Mouse (Mus musculus): ENCODE results near the gene Alkal2.

Gene Alkal2

DNA sequence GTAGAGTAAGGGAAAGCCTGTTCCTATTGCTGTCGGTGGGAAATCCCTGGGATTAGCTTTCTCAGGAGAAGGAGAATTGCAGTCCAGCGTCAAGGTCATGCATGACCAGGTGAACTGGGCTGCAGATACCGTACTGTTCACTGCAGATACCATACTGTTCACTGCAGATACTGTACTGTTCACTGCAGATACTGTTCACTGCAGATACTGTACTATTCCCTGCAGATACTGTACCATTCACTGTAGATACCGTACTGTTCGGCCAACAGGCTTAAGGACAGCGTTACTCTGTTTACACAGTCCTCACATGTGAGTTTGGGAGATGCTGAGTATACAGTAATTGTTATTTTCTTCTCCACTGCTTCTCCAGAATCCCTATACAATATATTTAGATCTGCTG lies 44.1 kb downstream of the Alkal2 start:
- DNase-seq (ENCODE audit: low spot score) = no peak

DNA sequence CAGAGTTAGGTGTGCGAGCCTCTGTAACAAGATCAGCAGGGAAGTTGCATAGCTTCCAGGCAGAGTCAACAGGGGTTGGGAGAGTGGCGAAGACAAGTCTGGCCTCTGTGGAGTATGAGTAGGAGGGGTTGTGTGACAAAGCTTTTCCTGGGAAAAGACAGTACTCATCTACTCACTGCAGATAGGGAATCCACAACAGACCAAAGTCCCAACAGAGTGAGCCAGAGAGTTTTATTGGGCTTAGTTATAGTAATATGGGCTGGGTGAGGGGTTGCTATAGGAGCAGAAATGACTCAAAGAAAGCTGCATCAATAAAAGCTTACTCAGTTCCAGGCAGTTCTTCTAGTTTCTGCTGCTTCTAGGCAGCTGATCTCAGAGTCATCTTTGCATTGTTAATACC lies 49.2 kb downstream of the Alkal2 start:
- DNase-seq (ENCODE audit: low spot score) = no peak

DNA sequence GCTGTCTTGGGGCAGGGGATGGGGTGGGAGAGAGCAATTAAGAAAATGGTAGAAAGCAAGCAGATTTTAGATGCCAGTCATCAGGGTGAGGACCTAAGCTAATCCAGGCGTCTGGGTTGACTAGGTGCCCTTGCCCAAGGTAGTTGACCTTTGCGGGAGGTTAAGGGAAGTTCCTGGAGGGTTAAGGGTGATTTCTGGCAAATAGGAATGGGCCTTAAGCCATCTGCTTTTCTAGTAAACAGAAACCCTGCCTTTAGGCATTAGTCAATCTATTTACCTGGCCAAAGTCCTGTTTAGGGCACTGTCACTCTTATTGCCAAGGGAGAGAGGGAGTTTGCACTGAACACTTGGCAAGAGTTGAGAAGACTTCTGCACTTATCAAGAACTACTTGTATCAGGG lies 52.8 kb downstream of the Alkal2 start:
- no peak for DNase-seq (ENCODE audit: low spot score)
